Mouse (Mus musculus) kidney, postnatal 4 days (tissue): ENCODE measurements at regions not wholly inside any gene's neighbourhood (a gene's known extent, or its start where the extent isn't known, plus 50 kb on each side); places are given as distances from the start of the nearest gene placed in this dataset.
A peak's percentile ranks its signal among the peaks of the same experiment; 100 is the strongest.

Experiments used
- DNase-seq, 2 experiments: peaks; one replicate each; pipeline ENCODE4 v3.0.0; 2021; ENCODE audit warnings: mixed read lengths in 2 of 2

GRCm38 (mm10) chr6:36645415-36645814, 164.6 kb downstream of the Ptn start:
- no peak for DNase-seq

DNA sequence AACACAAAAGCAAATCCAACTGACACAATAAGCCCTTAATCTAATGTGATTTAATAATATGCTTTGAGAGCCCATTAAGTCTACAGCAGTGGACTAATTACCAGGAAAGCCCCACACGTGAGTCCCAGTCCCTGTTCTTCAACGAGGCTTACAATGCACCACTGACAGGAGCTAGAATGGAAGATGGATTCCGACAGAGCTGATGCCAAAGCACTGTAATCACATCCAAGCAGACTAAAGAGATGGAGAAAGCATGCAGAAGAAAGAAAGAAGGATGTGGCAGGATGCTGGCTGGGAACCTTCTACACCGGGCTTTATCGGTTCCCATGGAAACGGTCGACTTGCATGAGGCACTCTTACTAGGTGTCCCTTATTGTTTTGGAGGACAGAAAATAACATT, 165.1 kb downstream of the Ptn start:
- no peak for DNase-seq

DNA sequence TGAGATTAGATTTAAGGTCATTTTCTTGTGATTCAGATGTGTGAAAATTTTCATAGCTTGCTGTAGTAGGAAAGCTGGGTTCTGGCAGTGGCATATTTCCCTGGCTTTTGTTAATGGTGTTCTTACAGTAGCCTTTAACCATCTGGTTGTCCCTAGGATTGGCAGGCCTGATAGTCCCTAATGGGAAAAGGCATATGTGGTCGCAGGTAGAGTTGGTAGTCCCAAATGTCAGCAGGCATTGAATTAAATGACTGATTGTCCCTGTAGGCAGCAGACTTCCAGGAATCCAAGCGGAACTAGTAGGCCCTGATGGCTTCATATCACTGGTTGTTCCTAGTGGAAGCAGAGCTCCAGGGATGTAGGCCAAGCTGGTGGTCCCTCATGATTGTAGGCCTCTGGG, 173.0 kb downstream of the Ptn start:
- no peak for DNase-seq

DNA sequence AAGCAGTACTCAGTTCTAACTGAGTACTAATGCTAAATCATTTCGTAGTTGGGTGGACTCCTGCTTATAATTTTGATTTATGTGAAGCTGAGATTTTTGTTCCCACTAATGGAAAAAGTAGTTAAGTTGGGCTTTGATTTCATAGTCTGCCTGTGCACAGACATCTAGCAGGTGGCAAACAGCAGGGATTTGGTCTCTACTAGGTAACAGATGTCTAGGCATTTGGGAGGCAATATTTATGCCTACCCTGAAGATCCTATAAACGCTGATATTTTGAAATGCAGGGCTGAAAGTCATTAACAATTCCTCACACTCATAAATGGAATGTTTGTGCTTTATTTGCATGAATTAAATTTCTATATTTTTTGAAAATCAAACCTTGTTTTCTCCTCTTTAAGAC, 182.4 kb downstream of the Ptn start:
- no peak for DNase-seq

- peak in 1 of 2 experiments; percentile 5 for DNase-seq
Observed at GRCm38 (mm10) chr6:36608281-36608970, 201.6 kb downstream of the Ptn start.

- no peak for DNase-seq
Observed at GRCm38 (mm10) chr6:36605578-36606205, 204.3 kb downstream of the Ptn start.

DNA sequence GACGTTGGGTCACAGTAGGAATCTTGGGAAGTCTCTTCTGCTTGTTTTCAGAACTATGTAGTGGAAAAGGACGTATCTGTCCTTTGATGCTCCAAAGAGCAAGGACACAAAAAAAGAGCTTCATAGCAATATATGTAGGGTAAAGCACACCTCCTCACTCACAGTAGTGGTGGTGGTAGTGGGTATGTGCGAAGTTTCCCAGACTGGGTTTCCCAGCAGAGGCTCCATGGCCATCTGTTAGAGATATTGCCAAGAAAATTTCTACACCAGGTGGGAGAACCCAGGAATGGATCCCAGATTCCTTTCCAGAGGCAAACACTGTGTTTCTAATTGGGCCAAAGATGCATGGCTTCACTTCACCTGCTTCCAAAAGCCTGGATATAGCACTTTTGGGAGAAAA, 205.2 kb downstream of the Ptn start:
- DNase-seq = no peak

- no peak for DNase-seq
Observed at GRCm38 (mm10) chr6:36596574-36596973, 208.7 kb downstream of the Chrm2 start.

GRCm38 (mm10) chr6:36590881-36591630, 203.2 kb downstream of the Chrm2 start:
- no peak for DNase-seq

DNA sequence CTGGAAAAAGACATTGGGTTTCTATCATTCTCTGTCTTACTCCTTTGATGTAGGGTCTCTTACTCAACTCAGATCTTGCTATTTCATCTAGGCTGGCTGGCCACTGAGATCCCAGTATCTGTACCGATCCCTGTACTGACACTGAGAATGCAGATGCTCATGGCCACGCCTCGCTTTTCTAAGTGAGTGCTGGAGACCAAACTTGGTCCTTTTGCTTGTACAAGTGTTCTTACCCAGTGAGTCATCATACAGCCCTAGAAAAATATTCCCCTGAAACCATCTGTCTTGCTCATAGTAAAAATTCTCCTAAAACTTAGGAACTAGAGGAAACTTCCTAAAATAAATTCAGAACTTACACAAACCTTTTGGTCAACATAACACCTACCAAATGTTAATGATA, 193.2 kb downstream of the Chrm2 start:
- DNase-seq = no peak
